Mouse (Mus musculus) heart, embryonic 13.5 days (tissue): ENCODE data around the gene Oxsr1. TPM values are rescaled to one million over a fixed set of nuclear protein-coding genes. Genes with fewer than 3 reads are reported as not detected.
"Not testable (repeated sequence)": the region's sequence is repeated elsewhere in the genome, so short reads cannot be mapped to it uniquely, and the experiment has no call there.

Source experiments
- ATAC-seq: fragments of 200-750 bp; cut with Nextera tagmentation; 2 replicates; pipeline ENCODE4 v1.8.0; 2017; ENCODE audit warnings: moderate TSS enrichment; ENCODE audit not compliant: insufficient number of reproducible peaks, low FRiP score, low TSS enrichment; ENCODE audit errors: extremely low read depth
- H3K27ac ChIP-seq: fragments of 300-500 bp; sonication (generic); replicated peaks from 2 replicates; pipeline ENCODE4 v1.5.1; 2015; ENCODE audit warnings: moderate library complexity, mild to moderate bottlenecking, inconsistent platforms
- H3K27me3 ChIP-seq: fragments of 300-500 bp; sonication (generic); replicated peaks from 2 replicates; pipeline ENCODE4 v1.6.1; 2015; ENCODE audit warnings: mild to moderate bottlenecking, inconsistent platforms
- H3K36me3 ChIP-seq: fragments of 300-500 bp; sonication (generic); 2 replicates; pipeline ENCODE4 v1.6.1; 2015; ENCODE audit warnings: mild to moderate bottlenecking, inconsistent platforms
- H3K4me1 ChIP-seq: fragments of 300-500 bp; sonication (generic); 2 replicates; pipeline ENCODE4 v1.6.1; 2015; ENCODE audit warnings: inconsistent platforms
- H3K4me2 ChIP-seq: fragments of 300-500 bp; sonication (generic); 2 replicates; pipeline ENCODE4 v1.6.1; 2015; ENCODE audit warnings: inconsistent platforms, mild to moderate bottlenecking, moderate library complexity
- H3K4me3 ChIP-seq: fragments of 300-500 bp; sonication (generic); 2 replicates; pipeline ENCODE4 v1.5.1; 2015; ENCODE audit warnings: moderate library complexity, mild to moderate bottlenecking, inconsistent platforms
- H3K9ac ChIP-seq: fragments of 300-500 bp; sonication (generic); 2 replicates; pipeline ENCODE4 v1.6.1; 2015; ENCODE audit warnings: inconsistent platforms, mild to moderate bottlenecking, moderate library complexity
- H3K9me3 ChIP-seq: fragments of 300-500 bp; sonication (generic); 2 replicates; pipeline ENCODE4 v1.6.1; 2016; ENCODE audit warnings: inconsistent platforms
- WGBS: fragments of 180-500 bp; shearing (Covaris S2); methylation state at CpG from one replicate; pipeline ENCODE4 v1.1.7; 2015; ENCODE audit warnings: mixed read lengths; 5-methylcytosine and 5-hydroxymethylcytosine counted together
- polyA plus RNA-seq: library from polyadenylated mRNA; unstranded; fragments of >200 nt; fragmentation: Nextera tagmentation; extraction: Ambion mirVana; gene quantifications from 2 replicates; pipeline ENCODE4 v1.2.1, GENCODE M21; 2015

Oxsr1 gene
- polyA plus RNA-seq, 1 experiment from 2014 or later = 7.4 TPM

DNA sequence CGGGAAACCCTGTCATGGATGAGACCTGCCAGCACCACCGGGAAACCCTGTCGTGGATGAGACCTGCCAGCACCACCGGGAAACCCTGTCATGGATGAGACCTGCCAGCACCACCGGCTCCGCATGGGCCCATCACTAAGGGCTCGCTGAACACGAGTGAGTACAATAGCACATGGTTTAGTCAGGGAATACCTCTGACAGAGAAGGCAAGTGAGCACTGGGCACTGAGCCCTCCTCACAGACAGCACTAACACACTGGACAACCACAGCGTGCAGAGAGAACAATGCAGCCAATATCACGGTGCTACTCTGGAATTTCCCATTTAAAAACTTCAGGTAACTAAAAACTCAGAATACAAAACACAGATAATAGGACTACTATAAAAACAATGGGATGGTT, 9.1 kb downstream of the Oxsr1 start:
- Histone ChIP-seq H3K4me3 (no peak overlapping the region), H3K4me2 (no peak overlapping the region), H3K4me1 (peaks cover 25% of the 10 kb centered on the region), H3K9ac (no peak overlapping the region), H3K9me3 (no peaks in the 10 kb centered on the region), H3K36me3 (0 out of 2 replicates have a peak, but pooled peaks cover under 1% of the 10 kb centered on the region), H3K27ac (no peak overlapping the region), H3K27me3 (no peaks in the 10 kb centered on the region)
- no peak for ATAC-seq
- 78% methylated on average over 10 of the region's 10 CpGs for WGBS

GRCm38 (mm10) chr9:119309067-119309466, 13.2 kb downstream of the Oxsr1 start:
- no peak overlapping the region for H3K9ac ChIP-seq
- peaks cover 28% of the 10 kb centered on the region for H3K4me1 ChIP-seq
- no peaks in the 10 kb centered on the region for H3K27me3 ChIP-seq
- H3K4me2 ChIP-seq = no peak overlapping the region
- no peak for ATAC-seq
- 0 out of 2 replicates have a peak, but pooled peaks cover under 1% of the 10 kb centered on the region for H3K36me3 ChIP-seq
- WGBS = 91% methylated on average over 1 of the region's 1 CpGs
- no peaks in the 10 kb centered on the region for H3K9me3 ChIP-seq
- H3K27ac ChIP-seq = no peak overlapping the region
- no peak overlapping the region for H3K4me3 ChIP-seq

DNA sequence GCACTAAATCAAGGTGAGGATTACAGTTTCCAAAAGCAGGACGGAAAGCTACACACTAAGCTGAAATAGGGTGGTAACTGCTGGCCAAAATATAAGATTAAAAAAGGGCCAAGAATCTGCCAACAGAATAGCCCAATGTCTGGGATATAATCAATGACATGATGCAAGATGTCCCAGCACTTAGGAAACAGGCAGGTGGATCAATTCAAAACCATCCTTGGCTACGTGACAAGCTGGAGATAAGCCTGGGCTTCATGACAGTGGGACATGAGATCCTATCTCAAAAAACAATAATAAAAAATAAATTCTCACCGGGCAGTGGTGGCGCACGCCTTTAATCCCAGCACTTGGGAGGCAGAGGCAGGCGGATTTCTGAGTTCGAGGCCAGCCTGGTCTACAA, 16.4 kb downstream of the Oxsr1 start:
- peaks cover 25% of the 10 kb centered on the region for H3K36me3 ChIP-seq
- peaks cover 21% of the 10 kb centered on the region for H3K4me1 ChIP-seq
- no peaks in the 10 kb centered on the region for H3K27me3 ChIP-seq
- no peak overlapping the region for H3K27ac ChIP-seq
- H3K9ac ChIP-seq = no peak overlapping the region
- no peaks in the 10 kb centered on the region for H3K9me3 ChIP-seq
- no peak for ATAC-seq
- no peak overlapping the region for H3K4me3 ChIP-seq
- H3K4me2 ChIP-seq = no peak overlapping the region
- WGBS = 87% methylated on average over 7 of the region's 7 CpGs

DNA sequence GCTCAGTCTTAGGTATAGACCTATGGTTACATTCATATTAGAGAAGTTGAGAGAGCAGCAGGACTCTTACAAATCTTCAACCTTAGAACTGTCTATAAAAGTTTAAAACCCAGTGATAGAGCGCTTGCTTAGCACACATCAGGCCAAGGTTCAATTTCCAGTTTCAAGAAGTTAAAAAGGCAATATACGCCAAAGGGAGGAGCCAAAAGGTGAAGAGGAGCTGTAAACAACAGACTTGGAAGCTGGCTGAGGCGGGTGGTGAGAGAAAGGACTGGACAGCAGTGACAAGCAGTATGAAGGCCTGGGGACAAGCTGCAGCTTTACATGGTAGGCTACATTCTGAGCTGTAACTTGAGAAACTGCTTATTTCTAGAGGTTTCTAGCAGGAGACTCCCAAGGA, 23.7 kb downstream of the Oxsr1 start:
- Histone ChIP-seq H3K4me2 (no peak overlapping the region), H3K27ac (no peak overlapping the region)
- WGBS = 91% methylated on average over 3 of the region's 3 CpGs

DNA sequence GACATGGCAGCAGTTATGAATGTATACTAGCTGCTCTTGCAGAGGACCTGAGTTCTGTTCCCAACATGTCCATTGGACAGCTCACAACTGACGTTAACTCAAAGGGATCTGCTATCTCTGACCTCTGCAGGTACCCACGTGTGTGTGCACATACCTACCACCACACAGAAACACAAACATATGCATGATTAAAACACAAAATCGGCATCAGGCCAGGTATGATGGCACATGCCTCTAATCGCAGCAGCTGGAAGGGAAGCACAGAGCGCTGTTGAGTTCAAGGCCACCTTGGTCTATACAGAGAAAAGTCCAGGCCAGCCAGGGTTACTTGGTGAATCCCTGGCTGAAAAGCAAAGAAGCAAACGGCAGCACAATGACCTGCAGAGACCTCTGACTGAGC, 24.5 kb downstream of the Oxsr1 start:
- WGBS = 86% methylated on average over 6 of the region's 6 CpGs
- no peak overlapping the region for H3K4me2 ChIP-seq
- ATAC-seq = no peak
- no peaks in the 10 kb centered on the region for H3K9me3 ChIP-seq
- H3K36me3 ChIP-seq = peaks cover 26% of the 10 kb centered on the region
- H3K27ac ChIP-seq = no peak overlapping the region
- H3K9ac ChIP-seq = no peak overlapping the region
- H3K4me1 ChIP-seq = no peaks in the 10 kb centered on the region
- no peaks in the 10 kb centered on the region for H3K27me3 ChIP-seq
- no peak overlapping the region for H3K4me3 ChIP-seq

More for the DNA sequence above, 23.7 kb downstream of the Oxsr1 start:
- Histone ChIP-seq H3K4me3 (no peak overlapping the region), H3K9ac (no peak overlapping the region), H3K27me3 (no peaks in the 10 kb centered on the region), H3K36me3 (peaks cover 27% of the 10 kb centered on the region), H3K9me3 (no peaks in the 10 kb centered on the region), H3K4me1 (no peaks in the 10 kb centered on the region)
- no peak for ATAC-seq

- no peak overlapping the region for H3K4me2 ChIP-seq
- H3K27ac ChIP-seq = no peak overlapping the region
- peaks cover 14% of the 10 kb centered on the region for H3K4me1 ChIP-seq
- no peak overlapping the region for H3K9ac ChIP-seq
- H3K9me3 ChIP-seq = no peaks in the 10 kb centered on the region
- peaks cover 34% of the 10 kb centered on the region for H3K36me3 ChIP-seq
- H3K4me3 ChIP-seq = no peak overlapping the region
- 58% methylated on average over 3 of the region's 3 CpGs for WGBS
- ATAC-seq = no peak
- no peaks in the 10 kb centered on the region for H3K27me3 ChIP-seq
Observed at GRCm38 (mm10) chr9:119290791-119291190, 31.4 kb downstream of the Oxsr1 start.

GRCm38 (mm10) chr9:119280894-119281682, 41.1 kb downstream of the Oxsr1 start:
- H3K4me1 ChIP-seq = 0 out of 2 replicates have a peak, but pooled peaks cover 2% of the 10 kb centered on the region
- ATAC-seq = no peak
- H3K27me3 ChIP-seq = no peaks in the 10 kb centered on the region
- H3K9me3 ChIP-seq = no peaks in the 10 kb centered on the region
- H3K4me2 ChIP-seq = no peak overlapping the region
- H3K36me3 ChIP-seq = peaks cover 43% of the 10 kb centered on the region
- H3K9ac ChIP-seq = no peak overlapping the region
- no peak overlapping the region for H3K27ac ChIP-seq
- no peak overlapping the region for H3K4me3 ChIP-seq
- 40% methylated on average over 5 of the region's 5 CpGs for WGBS

GRCm38 (mm10) chr9:119278031-119278430, 44.2 kb downstream of the Oxsr1 start:
- no peaks in the 10 kb centered on the region for H3K9me3 ChIP-seq
- H3K4me1 ChIP-seq = 0 out of 2 replicates have a peak, but pooled peaks cover 2% of the 10 kb centered on the region
- no peaks in the 10 kb centered on the region for H3K27me3 ChIP-seq
- H3K9ac ChIP-seq = no peak overlapping the region
- no peak overlapping the region for H3K4me3 ChIP-seq
- no peak overlapping the region for H3K27ac ChIP-seq
- ATAC-seq = no peak
- no peak overlapping the region for H3K4me2 ChIP-seq
- H3K36me3 ChIP-seq = peaks cover 30% of the 10 kb centered on the region
- 93% methylated on average over 5 of the region's 5 CpGs for WGBS

DNA sequence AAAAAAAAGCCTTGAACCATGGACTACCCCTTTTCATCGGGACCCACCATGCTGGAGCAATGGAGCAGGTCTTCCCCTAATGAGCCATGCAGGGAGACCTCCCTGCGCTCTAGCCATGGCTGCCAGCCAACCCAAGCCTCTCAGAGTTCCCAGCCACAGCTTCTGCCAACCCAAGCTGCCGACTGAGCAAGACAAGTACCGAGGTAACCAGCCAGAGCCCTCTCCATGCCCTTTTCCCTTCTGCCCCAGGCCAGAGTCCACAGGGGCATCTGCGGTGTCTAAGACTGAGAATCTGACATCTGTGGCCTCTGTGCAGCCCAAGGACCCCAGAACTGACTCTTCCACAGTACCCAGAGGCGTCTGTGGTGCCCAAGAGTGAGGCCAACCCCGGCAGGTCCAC, 45.9 kb downstream of the Oxsr1 start:
- no peak overlapping the region for H3K4me2 ChIP-seq
- 75% methylated on average over 7 of the region's 7 CpGs for WGBS

DNA sequence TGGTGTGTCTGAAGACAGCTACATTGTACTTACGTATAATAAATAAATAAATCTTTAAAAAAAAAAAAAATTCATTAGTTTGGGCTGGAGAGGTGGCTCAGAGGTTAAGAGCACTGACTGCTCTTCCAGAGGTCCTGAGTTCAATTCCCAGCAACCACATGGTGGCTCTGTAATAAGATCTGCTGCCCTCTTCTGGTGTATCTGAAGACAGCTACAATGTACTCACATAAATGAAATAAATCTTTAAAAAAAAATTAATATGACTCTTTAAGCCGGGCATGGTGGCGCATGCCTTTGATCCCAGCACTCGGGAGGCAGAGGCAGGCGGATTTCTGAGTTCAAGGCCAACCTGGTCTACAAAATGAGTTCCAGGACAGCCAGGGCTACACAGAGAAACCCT, 47.4 kb downstream of the Oxsr1 start:
- H3K4me2 ChIP-seq, H3K9ac ChIP-seq, H3K27me3 ChIP-seq, H3K9me3 ChIP-seq, H3K27ac ChIP-seq, ATAC-seq, H3K4me3 ChIP-seq, H3K4me1 ChIP-seq: not testable (repeated sequence)
- H3K36me3 ChIP-seq = peaks cover 25% of the 10 kb centered on the region
- WGBS = 94% methylated on average over 5 of the region's 5 CpGs

More for the DNA sequence above, 45.9 kb downstream of the Oxsr1 start:
- no peak for ATAC-seq
- Histone ChIP-seq H3K4me3 (no peak overlapping the region), H3K9me3 (no peaks in the 10 kb centered on the region), H3K27ac (no peak overlapping the region), H3K36me3 (peaks cover 24% of the 10 kb centered on the region), H3K9ac (no peak overlapping the region), H3K27me3 (no peaks in the 10 kb centered on the region), H3K4me1 (0 out of 2 replicates have a peak, but pooled peaks cover 2% of the 10 kb centered on the region)

GRCm38 (mm10) chr9:119271496-119271895, 50.7 kb downstream of the Oxsr1 start:
- 89% methylated on average over 4 of the region's 4 CpGs for WGBS
- H3K4me2 ChIP-seq = no peak overlapping the region
- no peaks in the 10 kb centered on the region for H3K9me3 ChIP-seq
- H3K27me3 ChIP-seq = no peaks in the 10 kb centered on the region
- no peak overlapping the region for H3K27ac ChIP-seq
- peaks cover 38% of the 10 kb centered on the region for H3K36me3 ChIP-seq
- 0 out of 2 replicates have a peak, but pooled peaks cover under 1% of the 10 kb centered on the region for H3K4me1 ChIP-seq
- H3K9ac ChIP-seq = no peak overlapping the region
- ATAC-seq = no peak
- no peak overlapping the region for H3K4me3 ChIP-seq

- Histone ChIP-seq H3K27ac (no peak overlapping the region), H3K9ac (no peak overlapping the region), H3K4me1 (no peaks in the 10 kb centered on the region), H3K36me3 (peaks cover 61% of the 10 kb centered on the region), H3K4me3 (no peak overlapping the region), H3K27me3 (no peaks in the 10 kb centered on the region), H3K9me3 (no peaks in the 10 kb centered on the region), H3K4me2 (no peak overlapping the region)
- 88% methylated on average over 11 of the region's 11 CpGs for WGBS
- no peak for ATAC-seq
Observed at GRCm38 (mm10) chr9:119268588-119269145, 53.6 kb downstream of the Oxsr1 start.
